Mouse (Mus musculus): ENCODE data around the gene Usp21.
A peak's percentile ranks its signal among the peaks of the same experiment; 100 is the strongest.

Gene Usp21

DNA sequence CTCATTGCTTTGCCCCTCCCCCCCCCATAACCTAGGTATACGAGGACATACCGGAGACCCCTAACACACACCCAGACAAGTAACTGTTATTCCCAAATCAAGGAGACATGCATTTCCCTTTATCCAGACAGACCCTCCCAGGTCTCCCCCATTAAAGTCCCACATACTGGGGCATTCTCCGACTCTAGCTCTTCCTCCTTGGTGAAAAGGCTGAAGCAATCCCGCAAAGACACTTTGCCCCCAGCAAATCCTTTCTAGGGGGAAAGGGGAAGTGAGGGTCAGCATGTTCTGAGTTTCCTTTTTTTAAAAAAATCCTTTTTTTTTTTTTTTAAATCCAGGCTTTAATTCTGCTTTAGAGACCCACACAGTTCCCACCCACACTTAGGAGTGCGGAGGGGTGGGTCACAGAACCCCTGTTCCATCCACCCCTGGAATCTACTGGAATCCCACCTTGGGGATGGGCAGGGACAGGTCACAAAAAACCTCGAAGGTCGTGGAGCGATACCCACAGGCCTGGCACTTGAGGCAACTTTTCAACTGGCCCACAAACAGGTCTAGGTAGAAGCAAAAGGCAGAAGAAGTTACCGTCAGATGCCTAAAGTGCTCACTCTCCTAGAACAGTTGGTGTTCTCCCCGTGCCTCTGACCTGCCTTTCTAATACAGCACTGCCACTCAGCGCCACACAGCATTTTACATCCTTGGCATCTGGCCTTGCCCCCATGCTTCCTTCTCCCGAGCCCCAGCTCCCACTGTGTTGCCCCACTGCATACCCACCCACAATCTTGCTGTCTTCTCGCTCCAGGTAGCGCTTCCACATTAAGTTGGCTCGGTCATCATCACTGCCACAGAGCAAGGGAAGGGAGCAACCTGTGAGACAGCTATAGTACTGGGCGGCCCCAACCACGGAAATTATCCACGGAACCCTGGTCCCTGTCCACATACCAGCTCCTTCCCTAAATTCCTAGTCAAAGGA lies 4.3 kb downstream of the Usp21 start:
- DNase-seq: no peak

GRCm38 (mm10) chr1:171282086-171282805 lies 5.5 kb downstream of the Usp21 start:
- DNase-seq: no peak

DNA sequence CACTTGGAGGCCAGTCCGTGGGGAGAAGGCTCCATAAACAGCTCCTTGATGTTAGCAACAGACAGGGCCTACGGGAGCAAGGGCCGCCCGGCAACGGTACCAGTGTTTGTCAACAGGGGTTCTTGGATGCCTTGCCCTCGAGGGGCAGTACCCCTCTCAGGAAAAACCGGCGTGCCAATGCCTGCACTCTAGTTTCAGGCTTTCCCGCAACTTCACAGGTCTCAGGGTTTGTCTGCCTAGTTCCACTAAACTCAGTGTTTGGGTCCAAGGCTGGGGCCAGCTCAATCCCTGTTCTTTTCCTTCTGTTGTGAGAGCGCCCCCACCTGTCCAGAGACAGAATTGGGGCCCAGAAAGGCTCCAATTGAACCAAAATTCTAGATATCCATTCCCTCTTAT lies 6.3 kb downstream of the Usp21 start:
- DNase-seq: peak; percentile 78

- DNase-seq: peak; percentile 79
Observed at GRCm38 (mm10) chr1:171280916-171281527, 6.8 kb downstream of the Usp21 start, which contains the start of gene Ppox. Gene Ppox, minus strand, starts transcription at chr1:171281186.

GRCm38 (mm10) chr1:171280250-171280915 lies 7.4 kb downstream of the Usp21 start:
- no peak for DNase-seq

DNA sequence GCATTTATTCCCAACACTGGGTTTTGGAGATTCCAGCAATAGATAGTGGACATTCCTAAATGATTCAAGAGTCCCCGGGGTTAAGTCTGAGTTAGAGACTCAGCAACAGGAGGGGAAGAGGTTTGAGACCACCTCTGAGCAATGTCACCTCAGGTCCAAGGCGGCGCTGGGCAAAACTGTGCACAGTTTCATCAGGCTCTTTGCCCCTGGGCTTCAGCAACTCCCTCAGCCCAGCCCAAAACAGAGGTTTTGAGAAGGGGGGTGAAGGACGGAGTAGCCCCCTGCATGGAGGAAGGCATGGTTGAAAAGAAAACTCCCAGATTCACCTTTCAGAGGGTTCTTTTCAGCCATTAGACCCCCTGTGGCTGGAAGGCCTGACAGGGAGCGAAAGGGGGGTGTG lies 8.1 kb downstream of the Usp21 start:
- no peak for DNase-seq

DNA sequence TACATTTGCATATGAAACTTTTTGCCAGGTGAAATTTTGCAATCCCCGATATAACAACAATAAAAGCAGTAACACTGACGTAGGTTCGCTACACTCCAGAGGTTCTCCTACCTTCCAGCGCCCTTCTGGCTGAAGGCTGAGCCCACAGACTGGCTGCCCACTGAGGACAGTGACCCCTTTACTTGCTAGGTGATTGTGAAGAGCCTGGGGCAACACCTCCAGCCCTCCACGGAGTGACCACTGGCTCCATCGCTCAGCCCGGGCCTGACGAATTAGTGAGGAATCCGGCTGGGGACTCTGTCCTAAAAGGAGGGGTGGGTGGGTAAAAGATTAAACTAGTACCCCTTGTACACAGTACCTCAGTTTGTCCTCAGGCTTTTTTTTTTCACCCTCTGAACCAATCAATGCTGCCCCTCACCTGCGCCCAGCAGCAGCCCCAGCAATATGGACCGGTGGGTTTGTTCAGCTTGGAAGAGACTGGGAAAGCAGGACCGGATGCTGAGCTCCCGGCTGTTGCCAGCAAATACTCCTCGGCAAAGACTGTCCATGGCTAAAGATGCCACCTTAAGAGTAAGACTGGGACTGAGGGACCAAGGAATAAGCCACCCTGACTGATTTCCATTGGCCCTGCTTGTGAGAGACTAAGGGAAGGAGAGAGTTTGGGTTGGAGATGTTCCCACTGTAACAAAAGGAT lies 8.6 kb downstream of the Usp21 start:
- no peak for DNase-seq

GRCm38 (mm10) chr1:171278436-171278835 lies 9.4 kb downstream of the Usp21 start:
- DNase-seq: no peak

DNA sequence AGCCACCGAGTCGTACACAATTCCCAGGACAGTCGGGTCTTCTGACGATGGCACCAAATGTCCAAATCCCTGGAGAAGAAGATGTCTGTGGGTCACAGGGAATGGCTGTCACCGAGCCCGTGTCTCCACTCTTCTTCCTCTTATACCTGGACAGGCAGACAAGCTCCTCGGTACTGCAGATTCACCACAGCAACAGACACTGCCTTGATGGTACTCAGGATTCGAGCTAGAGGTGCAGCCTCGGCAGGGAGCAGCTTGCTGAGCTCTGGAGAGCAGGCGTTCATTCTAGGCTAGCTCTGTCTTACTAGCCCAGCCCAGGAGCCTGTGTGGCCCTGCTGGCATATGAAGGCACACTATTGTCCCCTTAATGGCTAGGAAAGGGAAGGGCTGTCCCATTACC lies 10.1 kb downstream of the Usp21 start:
- no peak for DNase-seq

- DNase-seq: no peak
Observed at GRCm38 (mm10) chr1:171276110-171276748, 11.6 kb downstream of the Usp21 start.

GRCm38 (mm10) chr1:171275144-171275734 lies 12.6 kb downstream of the Usp21 start:
- DNase-seq: no peak

GRCm38 (mm10) chr1:171274171-171274570 lies 13.6 kb downstream of the Usp21 start:
- DNase-seq: no peak

- DNase-seq: no peak
Observed at GRCm38 (mm10) chr1:171272086-171272485, 15.7 kb downstream of the Usp21 start.

- no peak for DNase-seq
Observed at GRCm38 (mm10) chr1:171271622-171272021, 16.2 kb downstream of the Usp21 start.

DNA sequence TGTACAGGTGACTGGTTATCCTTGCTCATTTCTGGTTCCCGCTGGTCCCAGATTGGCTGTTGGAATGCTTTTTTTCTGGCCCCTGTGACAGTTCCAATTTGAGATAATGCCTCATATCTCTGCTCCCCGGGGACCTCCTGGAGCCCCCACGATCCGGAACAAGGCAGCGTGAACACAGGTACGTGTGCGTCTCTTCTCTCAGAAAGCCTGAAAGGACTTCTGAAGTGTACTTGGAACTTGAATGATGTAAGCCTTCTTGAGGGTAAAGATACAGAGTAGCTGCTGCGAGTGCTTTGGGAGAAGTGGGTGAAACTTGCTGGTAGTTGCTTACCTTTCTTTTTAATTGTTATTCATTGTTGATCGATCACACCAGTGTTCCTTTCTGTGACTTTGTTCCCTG lies 16.6 kb downstream of the Usp21 start:
- no peak for DNase-seq

DNA sequence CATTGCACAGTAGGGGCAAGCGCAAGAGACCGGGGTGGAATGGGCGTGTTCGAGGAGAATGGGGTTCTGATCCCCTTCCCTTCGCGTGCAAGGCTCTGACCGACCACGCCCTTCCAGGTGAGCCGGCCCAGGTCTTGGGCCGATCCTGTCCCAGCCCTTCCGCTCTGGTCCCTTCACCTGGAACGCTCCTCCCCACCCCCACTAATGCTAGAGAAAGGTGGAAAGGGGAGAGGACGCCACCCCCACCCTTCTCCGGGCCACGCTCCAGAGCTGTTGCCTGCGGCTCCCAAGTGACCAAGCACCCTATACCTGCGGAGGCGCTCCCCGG lies 17.3 kb downstream of the Usp21 start:
- no peak for DNase-seq

- peak; percentile 94 for DNase-seq
Observed at GRCm38 (mm10) chr1:171269848-171270572, 17.8 kb downstream of the Usp21 start, which contains the start of gene B4galt3. Gene B4galt3, plus strand, starts transcription at chr1:171270328.

DNA sequence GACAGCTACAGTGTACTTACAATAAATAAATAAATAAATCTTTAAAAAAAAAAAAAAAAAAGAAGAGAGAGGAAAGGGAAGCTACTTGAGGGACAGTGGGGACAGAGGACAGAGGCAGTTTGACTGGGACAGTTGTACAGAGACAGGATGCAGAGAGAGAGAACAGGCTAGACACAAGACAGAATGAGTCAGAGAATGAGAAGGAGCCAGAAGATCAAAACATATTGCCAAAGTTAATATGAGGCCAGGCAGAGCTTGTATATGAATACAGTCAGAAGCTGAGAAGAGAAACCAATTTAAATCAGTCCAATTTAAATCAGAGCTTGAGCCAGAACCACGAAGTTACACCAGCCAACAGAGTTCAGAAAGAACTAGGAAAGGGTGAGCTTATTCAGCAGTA lies 19.4 kb downstream of the Usp21 start:
- no peak for DNase-seq

DNA sequence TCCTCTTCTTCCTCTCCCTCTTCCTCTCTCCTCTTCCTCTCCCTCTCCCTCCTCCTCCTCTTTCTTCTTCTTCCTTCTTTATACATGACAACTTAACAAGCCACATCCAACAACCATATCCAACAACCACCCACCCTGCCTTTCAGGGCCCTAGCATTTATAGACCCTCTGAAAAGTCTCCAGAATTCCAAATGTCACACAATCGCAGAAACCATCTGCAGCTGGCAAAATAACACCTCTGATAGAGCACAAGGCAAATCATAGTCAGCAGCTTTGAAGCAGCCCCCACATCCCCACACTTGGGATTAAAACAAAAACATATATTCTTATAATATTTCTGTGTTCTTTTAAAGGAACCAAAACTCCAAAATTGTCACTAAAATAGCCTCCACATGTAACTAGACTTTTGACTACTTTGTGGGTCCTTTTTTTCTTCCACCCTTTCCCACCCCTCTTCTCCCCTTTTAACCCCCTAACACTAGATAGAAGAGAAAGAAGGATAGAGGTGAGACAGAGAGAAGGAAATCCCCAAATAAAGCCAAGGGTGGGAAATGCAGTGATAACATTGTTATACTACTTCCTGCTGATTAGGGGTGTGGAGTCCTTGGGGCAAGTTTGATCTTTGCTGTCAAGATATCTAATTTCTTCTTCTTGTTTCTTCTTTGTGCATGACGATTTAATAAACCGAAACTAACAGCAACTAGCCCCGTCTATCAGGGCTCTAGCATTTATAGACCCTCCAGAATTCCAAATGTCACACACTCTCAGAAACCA lies 21.6 kb downstream of the Usp21 start:
- no peak for DNase-seq

All from right cerebral cortex, postnatal 14 days (tissue).